Mouse (Mus musculus) layer of hippocampus, adult 9-10 months (tissue): ENCODE data around the gene Gm4181.
"Not testable (repeated sequence)": the region's sequence is repeated elsewhere in the genome, so short reads cannot be mapped to it uniquely, and the experiment has no call there.

Source experiments
- DNase-seq: peaks from one replicate; pipeline ENCODE4 v3.0.0; 2022; ENCODE audit warnings: low spot score

Gene Gm4181

DNA sequence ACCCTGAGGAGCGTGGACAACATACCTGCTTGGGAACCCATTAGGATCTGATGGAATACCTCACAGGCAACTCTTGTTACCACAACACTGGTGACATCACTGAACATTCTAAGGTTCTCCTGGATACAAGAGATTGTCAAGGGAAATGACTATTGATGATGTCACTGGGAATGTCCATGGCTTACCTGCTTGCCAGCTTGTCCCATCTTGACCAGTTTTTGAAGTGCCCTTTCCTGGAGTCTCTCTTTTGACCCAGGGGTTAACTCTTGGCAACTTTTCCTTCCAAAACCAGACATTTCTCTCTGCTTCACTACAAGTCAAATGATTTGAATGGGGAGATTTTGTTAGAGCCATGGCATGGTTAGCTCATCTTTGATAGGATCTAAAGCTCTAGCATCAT is at the start of gene Gm4181:
Gene Gm4181 (minus strand): TSS at position 101 of the 400 bp plus-strand sequence.
- DNase-seq: not testable (repeated sequence)

DNA sequence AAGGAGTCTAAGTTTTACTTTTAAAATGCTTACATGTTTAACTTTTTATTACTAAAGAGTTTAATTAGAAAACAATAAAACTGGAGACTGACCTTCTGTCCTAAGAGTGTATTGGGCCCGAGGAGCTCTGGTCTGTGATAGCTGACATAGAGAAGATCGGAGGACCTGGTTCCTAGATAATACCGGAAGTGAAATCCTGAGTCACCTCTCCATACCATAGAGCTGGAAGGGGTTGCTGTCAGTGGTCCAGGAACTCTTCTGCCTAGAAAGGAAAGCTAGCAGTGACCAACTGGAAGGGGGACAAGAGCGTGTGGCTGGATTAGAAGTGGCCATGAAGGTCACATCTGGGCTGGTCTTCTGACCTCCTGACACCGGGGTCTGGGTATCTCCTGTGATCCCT is 41.8 kb upstream of the Gm4181 start:
- no peak for DNase-seq

DNA sequence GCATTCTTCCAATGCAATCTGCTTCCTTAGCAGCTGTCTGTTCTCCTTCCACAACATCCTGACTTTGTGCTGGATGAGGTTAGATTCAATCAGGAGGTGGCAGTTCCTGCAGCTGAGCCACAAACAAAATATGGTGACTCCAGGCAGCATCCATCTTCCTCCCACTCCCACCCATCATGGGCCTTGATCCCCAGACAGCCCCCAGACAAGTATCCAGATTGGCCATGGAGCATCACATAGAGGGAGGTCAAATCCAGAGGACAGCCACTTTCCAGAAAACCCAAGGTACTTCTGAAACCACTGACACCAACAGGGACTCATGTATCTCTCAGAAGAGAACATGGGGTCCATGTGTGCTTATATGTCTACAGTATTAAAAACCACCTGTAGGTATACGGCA is 3.0 kb downstream of the Gm4181 start:
- not testable (repeated sequence) for DNase-seq

DNA sequence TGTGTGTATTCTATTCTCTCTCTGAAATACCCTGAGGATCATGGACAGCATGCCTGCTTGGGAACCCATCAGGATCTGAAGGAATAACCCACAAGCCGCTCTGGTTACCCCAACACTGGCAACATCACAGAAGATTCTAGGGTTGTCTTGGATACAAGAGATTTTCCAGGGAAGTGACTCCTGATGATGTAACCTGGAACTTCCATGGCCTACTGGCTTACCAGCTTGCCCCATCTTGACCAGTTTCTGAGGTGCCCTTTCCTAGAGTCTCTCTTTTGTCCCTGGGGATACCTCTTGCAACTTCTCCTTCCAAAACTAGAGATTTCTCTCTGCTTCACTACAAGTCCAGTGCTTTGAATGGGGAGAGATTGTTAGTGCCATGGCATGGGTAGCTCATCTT is 24.3 kb downstream of the Gm4181 start, which contains the start of gene Gm17078:
Gene Gm17078 (minus strand): TSS at position 101 of the 400 bp plus-strand sequence.
- no peak for DNase-seq

DNA sequence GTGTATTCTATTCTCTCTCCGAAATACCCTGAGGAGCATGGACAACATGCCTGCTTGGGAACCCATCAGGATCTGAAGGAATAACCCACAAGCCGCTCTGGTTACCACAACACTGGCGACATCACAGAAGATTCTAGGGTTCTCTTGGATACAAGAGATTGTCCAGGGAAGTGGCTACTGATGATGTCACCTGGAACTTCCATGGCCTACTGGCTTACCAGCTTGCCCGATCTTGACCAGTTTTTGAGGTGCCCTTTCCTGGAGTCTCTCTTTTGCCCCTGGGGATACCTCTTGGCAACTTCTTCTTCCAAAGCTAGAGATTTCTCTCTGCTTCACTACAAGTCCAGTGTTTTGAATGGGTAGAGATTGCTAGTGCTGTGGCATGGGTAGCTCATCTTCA is 43.4 kb downstream of the Gm4181 start, which contains the start of gene Gm17174:
Gene Gm17174 (minus strand): TSS at position 101 of the 400 bp plus-strand sequence.
- DNase-seq: not testable (repeated sequence)
